Mouse (Mus musculus): ENCODE results near the gene Sdk1.

DNA sequence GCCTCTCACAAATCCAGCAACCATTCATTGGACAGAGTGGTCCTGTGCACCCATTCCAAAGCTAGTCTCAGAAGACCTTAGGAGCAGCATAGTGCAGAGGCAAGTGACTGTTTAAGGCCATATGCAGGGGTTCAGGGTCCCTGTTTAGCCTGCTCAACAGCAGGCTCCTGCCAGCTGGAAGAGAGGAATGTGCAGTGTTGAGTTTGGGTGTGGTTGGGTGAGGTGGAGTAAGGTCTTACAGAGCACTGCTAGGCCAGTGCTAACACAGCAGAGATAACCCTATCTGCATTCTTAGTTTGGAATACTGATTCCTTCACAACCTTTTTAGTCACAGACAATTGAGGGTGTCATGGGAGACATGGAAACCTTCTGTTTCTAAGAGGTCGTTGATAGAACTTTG lies 206.0 kb downstream of the Sdk1 start:
- TF ChIP-seq POLR2AphosphoS5 (IDR thresholded peaks at IDR 0.05; ENCODE audit: borderline replicate concordance, low read depth, low read length) (no peak), ZC3H11A (IDR thresholded peaks at IDR 0.05; ENCODE audit: low read depth, low read length) (no peak), EP300 (IDR thresholded peaks at IDR 0.05; ENCODE audit: low read depth in 1 of 2, low read length in 2 of 2) (no peak), SIN3A (IDR thresholded peaks at IDR 0.05; ENCODE audit: low read length) (no peak), CTCF (IDR thresholded peaks at IDR 0.05 in 2 of 3, conservative IDR thresholded peaks at IDR 0.05 in 1 of 3; ENCODE audit: control insufficient read depth in 1 of 3, insufficient read depth in 1 of 3, low read depth in 2 of 3, low read length in 3 of 3, poor library complexity in 1 of 3, severe bottlenecking in 1 of 3) (no peak), TCF12 (IDR thresholded peaks at IDR 0.05; ENCODE audit: low read depth, low read length) (no peak), KAT2A (conservative IDR thresholded peaks at IDR 0.05; ENCODE audit: low read depth, low read length) (no peak)

Measured in MEL (cell line).